Mouse (Mus musculus): ENCODE results near the gene Abcg2.

GRCm38 (mm10) chr6:58650136-58650535 is 65.8 kb downstream of the Abcg2 start:
- TF ChIP-seq CTCF (IDR thresholded peaks at IDR 0.05; ENCODE audit: insufficient read depth, low read depth, low read length) (no peak), POLR2A (IDR thresholded peaks at IDR 0.05; ENCODE audit: insufficient read depth, low read depth, low read length) (no peak)

Measured in olfactory bulb, adult 2 months (tissue).